Mouse (Mus musculus): ENCODE measurements around the gene Nup85. TPM values are rescaled to one million over a fixed set of nuclear protein-coding genes. Genes with fewer than 3 reads are reported as not detected.
A peak's percentile ranks its signal among the peaks of the same experiment; 100 is the strongest.

The Nup85 gene
- polyA plus RNA-seq, 1 experiment from 2014 or later: 130 TPM

DNA sequence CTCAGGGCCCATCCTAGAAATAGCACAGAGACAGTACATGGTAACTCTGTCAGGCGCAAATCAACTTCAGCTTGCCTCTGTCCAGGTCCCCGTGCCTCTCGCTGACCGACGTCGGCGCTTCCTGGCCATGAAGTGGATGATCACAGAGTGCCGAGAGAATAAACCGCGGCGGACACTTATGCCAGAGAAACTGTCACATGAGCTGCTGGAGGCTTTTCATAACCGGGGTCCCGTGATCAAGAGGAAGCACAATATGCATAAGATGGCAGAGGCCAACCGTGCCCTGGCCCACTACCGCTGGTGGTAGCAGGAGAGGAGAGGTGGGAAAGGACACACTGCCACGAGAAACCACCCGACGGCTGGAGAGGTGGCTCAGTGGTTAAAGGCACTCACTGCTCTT is 42.5 kb downstream of the Nup85 start:
- Histone ChIP-seq H3K36me3 (peaks cover 41% of the 10 kb centered on the region), H3K27me3 (0 out of 2 replicates have a peak, but pooled peaks cover 4% of the 10 kb centered on the region), H3K4me2 (replicated peaks) (no peak overlapping the region), H3K9me3 (no peaks in the 10 kb centered on the region), H3K9ac (replicated peaks) (no peak overlapping the region), H3K27ac (no peak overlapping the region), H3K4me3 (replicated peaks) (no peak overlapping the region), H3K4me1 (replicated peaks) (peaks cover 29% of the 10 kb centered on the region)
- ATAC-seq: no peak
- 94% methylated on average over 18 of the region's 18 CpGs for WGBS

DNA sequence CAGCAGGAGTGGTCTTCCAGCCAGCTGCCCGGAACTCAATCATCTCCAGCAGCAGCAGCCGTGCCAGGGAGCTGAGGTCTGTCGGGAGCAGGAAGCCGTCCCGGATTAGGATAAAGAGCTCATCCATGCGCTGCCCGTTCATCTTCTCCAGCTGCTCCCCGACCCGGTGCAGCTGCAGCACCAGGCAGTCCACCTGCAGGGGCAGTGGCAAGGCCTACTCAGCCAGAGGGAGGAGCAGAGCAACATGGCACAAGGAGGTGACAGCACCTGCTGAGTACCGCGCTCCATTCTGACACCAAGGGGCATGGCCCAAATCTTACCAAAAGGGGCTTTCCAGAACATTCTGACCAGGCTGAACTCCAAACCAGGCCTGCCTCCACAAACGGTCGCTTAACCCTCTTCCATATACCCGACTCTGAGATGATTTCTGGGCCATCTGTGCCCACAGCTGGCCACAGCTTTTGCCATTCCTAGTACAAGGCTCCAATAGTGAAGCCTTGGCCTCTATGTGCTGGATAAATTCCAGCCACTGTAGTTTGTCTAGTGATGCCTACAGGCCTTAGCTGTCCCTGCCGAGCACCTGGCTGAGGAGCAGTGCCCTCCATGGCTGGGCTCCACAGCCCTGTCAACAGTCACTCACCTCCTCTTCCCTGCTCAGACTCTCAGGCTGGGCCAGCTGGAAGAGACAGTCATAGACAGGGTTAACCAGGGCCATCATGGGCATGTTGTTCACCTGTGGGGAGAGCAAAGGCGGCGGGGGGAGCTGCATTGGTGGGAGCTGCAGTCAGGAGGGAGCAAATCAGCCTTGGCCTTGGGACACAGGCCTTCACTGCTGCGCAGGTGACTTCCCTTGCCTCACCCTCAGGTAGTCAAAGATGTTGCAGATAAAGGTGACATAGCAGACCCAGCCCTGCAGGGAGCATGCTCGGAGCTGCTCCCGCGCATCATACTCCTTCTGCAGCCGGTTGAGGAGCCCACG is 44.5 kb downstream of the Nup85 start:
- peaks cover 41% of the 10 kb centered on the region for H3K36me3 ChIP-seq
- H3K27ac ChIP-seq: no peak overlapping the region
- H3K4me3 ChIP-seq (replicated peaks): no peak overlapping the region
- ATAC-seq: no peak
- H3K4me2 ChIP-seq (replicated peaks): no peak overlapping the region
- H3K9me3 ChIP-seq: no peaks in the 10 kb centered on the region
- no peak overlapping the region for H3K9ac ChIP-seq (replicated peaks)
- WGBS: 81% methylated on average over 23 of the region's 23 CpGs
- peaks cover 31% of the 10 kb centered on the region for H3K4me1 ChIP-seq (replicated peaks)
- peaks cover 9% of the 10 kb centered on the region for H3K27me3 ChIP-seq

DNA sequence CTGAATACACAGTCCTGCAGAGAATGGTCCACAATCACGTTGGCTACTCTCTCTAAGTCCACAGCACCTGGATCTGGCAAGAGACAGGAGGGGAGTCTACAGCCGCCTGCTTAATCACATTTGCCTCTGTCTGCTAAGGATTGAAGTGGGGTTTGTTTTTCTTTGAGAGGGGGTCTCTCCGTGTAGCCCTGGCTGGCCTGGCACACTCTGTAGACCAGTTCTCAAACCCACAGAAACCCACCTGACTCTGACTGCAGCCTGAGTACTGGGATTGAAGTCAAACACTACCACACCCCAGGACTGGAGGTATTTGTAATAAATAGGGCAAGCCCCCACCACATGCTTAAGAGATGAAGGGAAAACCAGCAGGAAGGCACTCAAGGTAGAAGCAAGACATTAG is 45.3 kb downstream of the Nup85 start:
- H3K27ac ChIP-seq: no peak overlapping the region
- H3K9ac ChIP-seq (replicated peaks): no peak overlapping the region
- peaks cover 45% of the 10 kb centered on the region for H3K36me3 ChIP-seq
- H3K4me3 ChIP-seq (replicated peaks): no peak overlapping the region
- no peak overlapping the region for H3K4me2 ChIP-seq (replicated peaks)
- peaks cover 30% of the 10 kb centered on the region for H3K4me1 ChIP-seq (replicated peaks)
- WGBS: 78% methylated on average over 3 of the region's 3 CpGs
- ATAC-seq: no peak
- peaks cover 17% of the 10 kb centered on the region for H3K27me3 ChIP-seq
- no peaks in the 10 kb centered on the region for H3K9me3 ChIP-seq

DNA sequence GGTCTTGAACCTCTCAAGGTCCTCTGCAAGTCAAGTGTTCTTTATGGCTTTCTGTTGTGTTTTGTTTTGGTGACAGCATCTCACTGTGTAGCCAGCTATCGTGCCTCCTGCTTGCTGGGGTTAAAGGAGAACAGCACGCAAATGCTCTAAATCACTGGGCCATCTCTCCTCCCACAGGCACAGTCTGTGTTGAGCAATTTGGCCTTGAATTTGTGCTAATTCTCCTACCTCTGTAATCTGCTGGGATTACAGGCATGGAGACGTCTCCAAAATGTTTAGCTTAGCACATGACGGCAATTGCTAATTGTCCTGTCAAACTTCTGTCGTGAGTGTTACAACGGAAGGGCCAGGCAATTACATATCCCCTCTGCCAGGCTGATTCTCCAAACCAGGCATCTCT is 46.9 kb downstream of the Nup85 start:
- Histone ChIP-seq H3K4me2 (replicated peaks) (no peak overlapping the region), H3K27me3 (peaks cover 21% of the 10 kb centered on the region), H3K9ac (replicated peaks) (no peak overlapping the region), H3K9me3 (no peaks in the 10 kb centered on the region), H3K36me3 (peaks cover 53% of the 10 kb centered on the region), H3K27ac (no peak overlapping the region), H3K4me1 (replicated peaks) (peaks cover 19% of the 10 kb centered on the region), H3K4me3 (replicated peaks) (no peak overlapping the region)
- no peak for ATAC-seq
- 71% methylated on average over 6 of the region's 6 CpGs for WGBS

DNA sequence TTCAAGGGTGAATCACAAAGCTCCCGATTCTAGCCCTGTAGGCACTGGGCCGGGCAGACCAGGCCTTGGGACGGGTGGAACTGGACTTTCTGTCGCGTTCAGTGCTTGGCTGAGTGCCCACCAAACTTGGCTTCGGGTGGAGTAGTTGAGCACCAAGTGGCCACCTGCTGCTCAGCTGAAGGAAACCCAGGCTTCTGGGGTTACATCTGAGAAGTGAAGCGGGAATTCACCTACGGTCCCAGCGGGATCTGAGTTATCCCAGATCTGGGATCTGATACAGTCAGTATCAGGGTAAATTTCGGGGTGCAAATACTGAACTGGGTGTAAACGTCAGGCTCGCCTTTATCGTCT is 47.8 kb downstream of the Nup85 start:
- 3% methylated on average over 13 of the region's 13 CpGs for WGBS
- H3K9me3 ChIP-seq: no peaks in the 10 kb centered on the region
- no peak for ATAC-seq

DNA sequence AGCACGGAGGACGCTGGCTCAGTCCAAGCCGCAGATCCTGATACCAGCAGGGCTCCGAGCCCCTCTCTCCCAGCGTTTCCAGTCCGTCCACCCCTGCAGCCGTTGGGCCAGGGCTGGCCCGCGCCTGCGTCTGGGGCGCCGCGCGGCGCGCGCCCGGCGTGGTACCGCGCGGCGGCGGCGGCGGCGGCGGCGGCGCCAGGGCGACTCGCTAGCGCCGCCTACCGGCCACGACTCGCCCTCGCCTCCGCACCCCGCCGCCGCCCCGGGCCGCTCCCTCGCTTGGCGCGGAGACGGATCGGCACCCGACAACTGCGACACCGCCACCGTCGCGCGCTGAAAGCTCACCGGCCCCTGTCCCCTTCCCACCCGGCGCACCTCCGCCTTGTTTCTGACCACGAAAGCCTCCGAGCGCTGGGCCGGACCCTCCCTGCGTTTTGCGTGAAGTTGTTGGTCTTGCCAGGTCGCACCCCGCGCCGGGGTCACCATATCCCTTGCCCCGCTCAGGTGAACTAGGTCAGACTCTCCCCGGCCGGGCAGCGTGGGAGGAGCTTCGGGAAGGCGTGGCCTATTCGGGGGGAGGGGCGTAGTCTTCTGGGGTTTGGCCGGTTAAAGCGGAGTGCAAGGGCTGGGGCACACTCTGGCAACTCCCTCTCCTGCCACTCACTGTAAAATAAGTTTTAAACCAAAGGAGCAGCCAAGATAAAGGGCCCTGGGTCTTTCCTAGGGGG is 48.3 kb downstream of the Nup85 start, which contains the start of gene Mif4gd:
TSS of gene Mif4gd (minus strand) at position 560 of the 728 bp plus-strand sequence.
- Histone ChIP-seq H3K4me3 (replicated peaks) (peak within 1 kb of the TSS; percentile 58), H3K4me1 (replicated peaks) (peaks cover 19% of the 10 kb centered on the region), H3K9ac (replicated peaks) (peak within 1 kb of the TSS; percentile 78), H3K36me3 (peaks cover 46% of the 10 kb centered on the region), H3K4me2 (replicated peaks) (peak within 1 kb of the TSS; percentile 86), H3K9me3 (no peaks in the 10 kb centered on the region), H3K27me3 (peaks cover 21% of the 10 kb centered on the region), H3K27ac (peak within 1 kb of the TSS; percentile 79)
- ATAC-seq: peak; percentile 88
- WGBS: under 1% methylated on average over 70 of the region's 80 CpGs

More for the DNA sequence above, 47.8 kb downstream of the Nup85 start:
- Histone ChIP-seq H3K36me3 (peaks cover 46% of the 10 kb centered on the region), H3K4me2 (replicated peaks) (peak overlapping the region; percentile 86), H3K4me1 (replicated peaks) (peaks cover 19% of the 10 kb centered on the region), H3K4me3 (replicated peaks) (peak overlapping the region; percentile 58), H3K27ac (peak overlapping the region; percentile 52), H3K27me3 (peaks cover 21% of the 10 kb centered on the region), H3K9ac (replicated peaks) (peak overlapping the region; percentile 78)

DNA sequence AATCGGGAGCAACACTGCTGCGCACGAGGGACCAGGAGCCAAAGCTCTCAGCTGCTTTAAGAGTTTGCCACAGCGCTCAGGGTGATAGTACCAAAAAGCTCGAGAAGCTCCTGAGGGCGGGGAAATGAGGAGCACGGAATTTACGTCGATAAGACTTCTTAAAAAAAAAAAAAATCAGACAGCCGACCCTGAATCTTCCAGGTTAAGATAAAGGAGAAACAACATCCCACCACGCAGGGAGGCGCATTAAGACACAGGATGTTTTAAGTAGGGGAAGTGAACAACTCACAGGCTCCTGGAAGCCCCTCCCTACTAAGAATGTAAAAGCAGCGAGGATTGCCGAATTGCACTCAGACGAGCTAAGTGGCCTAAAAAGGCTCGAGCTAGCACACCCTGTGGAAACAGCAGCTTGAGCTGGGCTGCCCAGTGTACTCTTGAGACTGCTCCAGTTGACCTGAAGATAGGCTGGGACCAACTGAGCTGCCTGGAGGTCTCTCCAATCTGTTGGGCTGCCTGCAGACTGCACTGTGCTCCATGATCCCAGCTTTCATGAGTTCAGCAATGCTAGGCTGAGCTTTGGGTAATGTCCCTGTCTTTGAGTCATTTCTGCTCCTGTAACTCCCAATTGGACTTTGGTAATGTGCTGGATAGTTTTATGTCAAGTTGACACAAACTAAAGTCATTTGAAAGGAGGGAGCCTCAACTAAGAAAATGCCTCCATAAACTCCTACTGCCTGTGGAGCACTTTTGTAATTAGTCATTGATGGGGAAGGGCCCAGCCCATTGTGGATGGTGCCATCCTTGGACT is 49.1 kb downstream of the Nup85 start:
- Histone ChIP-seq H3K9ac (replicated peaks) (peak overlapping the region; percentile 78), H3K27ac (peak overlapping the region; percentile 79; the same call in 1 of the 2 replicates), H3K36me3 (peaks cover 43% of the 10 kb centered on the region), H3K27me3 (peaks cover 21% of the 10 kb centered on the region), H3K9me3 (no peaks in the 10 kb centered on the region), H3K4me3 (replicated peaks) (peak overlapping the region; percentile 58), H3K4me1 (replicated peaks) (peaks cover 19% of the 10 kb centered on the region), H3K4me2 (replicated peaks) (peak overlapping the region; percentile 86)
- under 1% methylated on average over 16 of the region's 16 CpGs for WGBS
- ATAC-seq: no peak

DNA sequence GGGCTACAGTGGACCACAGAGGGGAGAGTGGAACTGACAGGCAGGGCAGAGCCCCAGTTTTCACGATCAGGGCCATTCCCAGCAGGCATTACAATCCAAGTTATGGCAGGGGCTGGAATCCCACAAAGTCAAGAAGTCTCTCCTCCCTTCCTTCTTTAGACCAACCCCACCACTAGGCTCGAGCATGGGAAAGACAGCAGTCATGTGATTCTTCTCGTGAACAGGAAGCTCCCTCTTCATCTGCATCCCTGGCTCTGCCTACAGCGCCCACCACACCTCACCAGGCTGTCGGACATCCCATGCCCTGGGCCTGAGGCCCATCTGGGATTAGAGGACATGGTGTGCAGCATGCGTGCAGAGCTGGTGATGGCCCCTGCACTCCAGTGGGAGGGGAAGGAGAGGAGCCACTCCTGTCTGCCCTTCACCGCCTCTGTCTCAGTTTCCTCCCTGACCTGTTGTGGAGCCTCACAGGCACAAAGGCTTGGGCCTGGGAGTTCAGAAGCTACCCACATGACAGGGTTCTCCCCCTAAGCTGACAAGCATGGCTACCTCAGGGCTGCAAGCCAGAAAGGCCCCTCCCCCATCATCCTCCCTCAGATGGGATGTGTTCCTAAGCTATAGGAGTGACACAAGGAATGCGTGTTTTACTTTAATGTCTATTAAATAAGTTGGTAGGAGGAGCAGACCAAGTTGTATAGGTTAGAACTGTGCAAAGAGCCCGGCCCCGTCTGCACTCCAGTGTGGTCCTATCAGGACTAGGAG is 50.3 kb downstream of the Nup85 start:
- Histone ChIP-seq H3K4me1 (replicated peaks) (peaks cover 19% of the 10 kb centered on the region), H3K9ac (replicated peaks) (0 out of 2 replicates have a peak overlapping the region, but pooled peaks have one; percentile 20), H3K4me2 (replicated peaks) (no peak overlapping the region), H3K9me3 (no peaks in the 10 kb centered on the region), H3K27me3 (peaks cover 21% of the 10 kb centered on the region), H3K27ac (no peak overlapping the region), H3K36me3 (peaks cover 31% of the 10 kb centered on the region), H3K4me3 (replicated peaks) (no peak overlapping the region)
- 82% methylated on average over 10 of the region's 10 CpGs for WGBS
- no peak for ATAC-seq

DNA sequence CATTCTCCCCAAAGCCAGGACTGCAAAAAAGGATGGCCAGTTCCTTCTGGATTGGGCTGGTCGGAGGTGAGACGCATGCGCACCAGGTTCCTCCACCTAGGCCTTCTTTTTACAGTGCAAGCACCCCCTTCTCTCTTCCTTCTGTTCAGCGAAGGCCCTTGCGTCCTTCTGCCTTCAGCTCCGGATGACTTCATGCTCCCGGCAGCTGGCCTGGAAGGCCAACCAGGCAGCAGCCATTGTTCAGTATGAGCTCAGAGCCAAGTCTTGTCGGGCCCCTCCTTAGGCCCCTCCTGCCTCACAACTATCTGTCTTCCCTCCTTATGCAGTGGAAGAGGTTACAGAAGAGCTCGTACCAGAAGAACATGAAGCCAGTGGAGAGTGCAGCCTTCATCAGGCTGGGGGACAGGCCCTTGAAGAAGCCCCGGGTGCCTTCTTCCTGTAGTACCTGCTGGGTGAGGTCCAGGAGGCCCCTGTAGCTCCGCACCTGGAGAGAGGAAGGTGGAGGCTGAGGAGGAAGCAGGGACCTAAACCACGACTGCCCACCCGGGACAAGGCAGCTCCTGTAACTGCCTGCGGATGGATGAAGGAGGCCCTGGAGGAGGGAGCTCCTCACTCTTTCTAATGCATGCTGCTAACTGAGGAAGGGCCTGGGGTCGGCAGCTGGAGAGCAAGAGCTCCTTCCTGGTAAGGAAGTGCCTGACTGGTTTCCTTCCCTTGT is 51.0 kb downstream of the Nup85 start:
- no peak overlapping the region for H3K4me2 ChIP-seq (replicated peaks)
- peaks cover 19% of the 10 kb centered on the region for H3K4me1 ChIP-seq (replicated peaks)
- ATAC-seq: no peak
- peaks cover 21% of the 10 kb centered on the region for H3K27me3 ChIP-seq
- H3K9me3 ChIP-seq: no peaks in the 10 kb centered on the region
- 87% methylated on average over 15 of the region's 15 CpGs for WGBS
- no peak overlapping the region for H3K4me3 ChIP-seq (replicated peaks)
- H3K36me3 ChIP-seq: peaks cover 38% of the 10 kb centered on the region
- no peak overlapping the region for H3K27ac ChIP-seq
- H3K9ac ChIP-seq (replicated peaks): 0 out of 2 replicates have a peak overlapping the region, but pooled peaks have one; percentile 11

DNA sequence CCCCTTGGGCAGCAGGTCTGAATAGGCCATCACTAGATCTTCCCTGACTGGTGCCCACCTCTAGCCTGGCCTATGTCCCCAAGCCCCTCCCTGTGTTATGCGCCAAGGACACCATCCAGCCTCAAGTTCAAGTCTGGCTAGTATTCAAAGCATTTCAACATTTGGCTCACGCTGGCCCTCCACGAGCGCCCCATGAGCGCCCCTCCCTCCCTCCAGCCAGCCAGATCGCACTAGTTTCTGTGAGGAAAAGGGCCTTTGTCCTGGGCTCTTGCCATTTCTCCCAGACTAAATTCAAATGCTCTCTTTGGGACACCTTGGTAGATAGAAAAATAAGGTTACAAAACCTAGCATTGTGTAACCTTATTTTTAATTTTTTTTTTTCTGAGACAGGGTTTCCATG is 51.6 kb downstream of the Nup85 start:
- ATAC-seq: no peak
- no peak overlapping the region for H3K4me2 ChIP-seq (replicated peaks)

More for the DNA sequence above, 51.6 kb downstream of the Nup85 start:
- H3K27ac ChIP-seq: no peak overlapping the region
- H3K4me3 ChIP-seq (replicated peaks): no peak overlapping the region
- 0 out of 2 replicates have a peak overlapping the region, but pooled peaks have one; percentile 11 for H3K9ac ChIP-seq (replicated peaks)
- 93% methylated on average over 6 of the region's 6 CpGs for WGBS
- peaks cover 21% of the 10 kb centered on the region for H3K27me3 ChIP-seq
- H3K4me1 ChIP-seq (replicated peaks): peaks cover 19% of the 10 kb centered on the region
- H3K36me3 ChIP-seq: peaks cover 44% of the 10 kb centered on the region
- no peaks in the 10 kb centered on the region for H3K9me3 ChIP-seq
